ENCODE assay signal across 8 mouse cellular contexts in genomic region chr10:80622661-80623456, GRCm38 (mm10). TPM values are rescaled to one million over a fixed set of nuclear protein-coding genes. Genes with fewer than 3 reads are reported as not detected.
DNase-seq lines count a peak whose midpoint lies in the region; ATAC-seq lines count a peak whose summit lies in the region.

Csnk1g2 (plus strand) TSS chr10:80622838.

- H3K9me3 ChIP-seq in embryonic facial prominence, embryonic 12.5 days = no peaks in the 10 kb centered on the region
- no peaks in the 10 kb centered on the region for H3K9me3 ChIP-seq in heart, embryonic 10.5 days
- no peaks in the 10 kb centered on the region for H3K9me3 ChIP-seq in kidney, embryonic 14.5 days (ENCODE audit: control insufficient read depth, low read length)

- under 1% methylated on average over 72 of the region's 85 CpGs for WGBS in embryonic facial prominence, embryonic 12.5 days
- 2% methylated on average over 85 of the region's 85 CpGs for WGBS in heart, embryonic 10.5 days
- under 1% methylated on average over 62 of the region's 85 CpGs for WGBS in kidney, embryonic 14.5 days

- H3K27ac ChIP-seq in embryonic facial prominence, embryonic 12.5 days = peak within 1 kb of the TSS; percentile 88
- H3K27ac ChIP-seq in heart, embryonic 10.5 days = peak within 1 kb of the TSS; percentile 96
- H3K27ac ChIP-seq in kidney, embryonic 14.5 days (ENCODE audit: low read depth, low read length) = peak within 1 kb of the TSS; percentile 95

- DNase-seq in urinary bladder, postnatal 14 days (ENCODE audit: low spot score) = peak; percentile 54
- no peak for DNase-seq in urinary bladder, postnatal 4 days (ENCODE audit: low spot score in 2 of 2)
- peak; percentile 84 for DNase-seq in heart, embryonic 10.5 days (ENCODE audit: low spot score)
- DNase-seq in liver = peak; percentile 69
- peak; percentile 89 for DNase-seq in thymus, postnatal 14 days

- ATAC-seq in embryonic facial prominence, embryonic 12.5 days (ENCODE audit: insufficient number of reproducible peaks, insufficient read depth, low FRiP score, low TSS enrichment) = no peak
- peak; percentile 14 for ATAC-seq in kidney, embryonic 14.5 days (ENCODE audit: low FRiP score, low TSS enrichment)
- ATAC-seq in monocyte, adult 5-6 weeks (replicated peaks; ENCODE audit: insufficient number of reproducible peaks, low FRiP score, low TSS enrichment, poor library complexity, severe bottlenecking) = no peak

- no peaks in the 10 kb centered on the region for H3K36me3 ChIP-seq in embryonic facial prominence, embryonic 12.5 days
- H3K36me3 ChIP-seq in heart, embryonic 10.5 days = peaks cover 7% of the 10 kb centered on the region; the same call in 1 of the 2 replicates
- H3K36me3 ChIP-seq in kidney, embryonic 14.5 days (ENCODE audit: control insufficient read depth, insufficient read depth, low read length) = peaks cover 7% of the 10 kb centered on the region; the same call in 1 of the 2 replicates

- peak within 1 kb of the TSS; percentile 82 for H3K4me3 ChIP-seq in embryonic facial prominence, embryonic 12.5 days
- peak within 1 kb of the TSS; percentile 91 for H3K4me3 ChIP-seq in heart, embryonic 10.5 days
- H3K4me3 ChIP-seq in kidney, embryonic 14.5 days (ENCODE audit: low read length) = peak within 1 kb of the TSS; percentile 74

- H3K9ac ChIP-seq in embryonic facial prominence, embryonic 12.5 days = peak within 1 kb of the TSS; percentile 91
- peak within 1 kb of the TSS; percentile 95 for H3K9ac ChIP-seq in kidney, embryonic 14.5 days (ENCODE audit: low read depth, low read length)

- H3K4me1 ChIP-seq in embryonic facial prominence, embryonic 12.5 days = peaks cover 28% of the 10 kb centered on the region
- peaks cover 62% of the 10 kb centered on the region for H3K4me1 ChIP-seq in heart, embryonic 10.5 days
- H3K4me1 ChIP-seq in kidney, embryonic 14.5 days (ENCODE audit: control insufficient read depth, insufficient read depth, low read length) = peaks cover 37% of the 10 kb centered on the region

- H3K27me3 ChIP-seq in embryonic facial prominence, embryonic 12.5 days = no peaks in the 10 kb centered on the region
- no peaks in the 10 kb centered on the region for H3K27me3 ChIP-seq in heart, embryonic 10.5 days (ENCODE audit: insufficient read depth, poor library complexity, severe bottlenecking)
- no peaks in the 10 kb centered on the region for H3K27me3 ChIP-seq in kidney, embryonic 14.5 days (ENCODE audit: control insufficient read depth, insufficient read depth, low read length)

- peak within 1 kb of the TSS; percentile 93 for H3K4me2 ChIP-seq in embryonic facial prominence, embryonic 12.5 days (replicated peaks)
- peak within 1 kb of the TSS; percentile 82 for H3K4me2 ChIP-seq in kidney, embryonic 14.5 days (replicated peaks; ENCODE audit: low read depth, low read length)

RNA-seq across cellular contexts. Expression of gene Csnk1g2, which starts in this region (rescaled TPM):
- 250 and 263 TPM in 2 replicates for polyA plus RNA-seq in embryonic facial prominence, embryonic 12.5 days (2016; fragmentation: Nextera tagmentation; extraction: Ambion mirVana)
- 110 and 150 TPM in 2 replicates for polyA plus RNA-seq in heart, embryonic 10.5 days (2016; fragmentation: Nextera tagmentation; extraction: Ambion mirVana)
- polyA plus RNA-seq in kidney, embryonic 14.5 days (2014; fragmentation: Nextera tagmentation; extraction: Ambion mirVana) = 127 and 134 TPM in 2 replicates
- 174 to 193 TPM (median 192 TPM) in 3 replicates for total RNA-seq in monocyte, adult 5-6 weeks (2017)

Comparison
In these comparisons a context has a peak if more than half of its experiments do, and no peak if none do; other contexts are left out.
1. DNase-seq: peak in urinary bladder, postnatal 14 days (single experiment), heart, embryonic 10.5 days (single experiment), liver (single experiment) and thymus, postnatal 14 days (single experiment); none in urinary bladder, postnatal 4 days (0 of 2).
2. Peak in every context shown above with its lines, with median percentiles within 50 percentile points of each other: H3K27ac ChIP-seq and H3K4me3 ChIP-seq.